Mouse (Mus musculus): ENCODE results near the gene Camk2d.

DNA sequence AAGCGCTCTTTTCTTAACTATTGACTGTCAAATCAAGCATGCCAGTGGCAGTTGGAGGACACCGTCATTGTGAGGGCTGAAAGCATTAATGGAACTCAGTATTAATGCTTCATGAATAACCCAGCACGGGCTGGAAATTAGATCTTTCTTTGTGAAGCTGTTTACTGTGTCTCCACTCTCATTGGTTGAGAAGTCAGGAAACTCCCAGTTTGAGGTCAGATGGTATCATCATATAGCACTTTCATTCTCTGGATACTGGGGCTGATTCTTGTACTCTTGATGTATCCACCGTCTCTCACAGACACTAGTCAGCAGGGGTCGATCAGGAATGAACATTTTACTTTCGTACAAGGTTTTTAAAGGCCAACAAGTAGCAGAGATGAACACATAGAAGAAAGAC, 54.6 kb downstream of the Camk2d start:
- TF ChIP-seq CTCF (IDR thresholded peaks at IDR 0.05; ENCODE audit: low read depth) (no peak), EP300 (optimal IDR thresholded peaks at IDR 0.05) (no peak)

All from stomach, postnatal 0 days (tissue).